Mouse (Mus musculus) cortical plate, adult 2 months (tissue): ENCODE measurements around the gene Lin7b. TPM values are rescaled to one million over a fixed set of nuclear protein-coding genes. Genes with fewer than 3 reads are reported as not detected.

Experiments used
- H3K27ac ChIP-seq: fragments of 200-500 bp; 2 replicates; pipeline ENCODE4 v1.5.1; 2012; ENCODE audit warnings: low read length, control low read depth, inconsistent platforms; ENCODE audit not compliant: insufficient read depth
- H3K4me1 ChIP-seq: fragments of 200-500 bp; 2 replicates; pipeline ENCODE4 v1.6.1; 2011; ENCODE audit warnings: low read length; ENCODE audit not compliant: control insufficient read depth, insufficient read depth
- H3K4me3 ChIP-seq: fragments of 200-500 bp; 2 replicates; pipeline ENCODE4 v1.5.1; 2011; ENCODE audit warnings: mild to moderate bottlenecking, low read length, control low read depth; ENCODE audit not compliant: insufficient read depth
- CTCF ChIP-seq: fragments of 200-500 bp; IDR thresholded peaks from 2 replicates; pipeline ENCODE4 v1.5.1; 2011; ENCODE audit warnings: mild to moderate bottlenecking, control low read depth, low read length; ENCODE audit not compliant: insufficient read depth; ENCODE audit errors: extremely low read depth
- POLR2A ChIP-seq: fragments of 200-500 bp; IDR thresholded peaks from 2 replicates; pipeline ENCODE4 v1.6.1; 2011; ENCODE audit warnings: mild to moderate bottlenecking, low read length, control low read depth; ENCODE audit not compliant: insufficient read depth; ENCODE audit errors: extremely low read depth
- polyA plus RNA-seq: library from polyadenylated mRNA; depleted of rRNA; stranded (reverse); fragments of >200 nt; gene quantifications from 2 replicates; pipeline ENCODE4 v1.2.3, GENCODE M21; 2012

Gene Lin7b
- polyA plus RNA-seq, 1 experiment: 336 TPM

GRCm38 (mm10) chr7:45395578-45396336 is 25.4 kb upstream of the Lin7b start, which contains the start of gene Snrnp70:
Gene Snrnp70, minus strand, starts transcription at chr7:45395742.
- peak; percentile 91 for TF ChIP-seq POLR2A
- no peak for TF ChIP-seq CTCF
- peak within 1 kb of the TSS; percentile 61; the same call in 1 of the 2 replicates for H3K27ac ChIP-seq

GRCm38 (mm10) chr7:45395129-45395541 is 24.8 kb upstream of the Lin7b start:
- Histone ChIP-seq H3K27ac (peak overlapping the region; percentile 61; the same call in 1 of the 2 replicates), H3K4me3 (peak overlapping the region; percentile 52), H3K4me1 (peaks cover 6% of the 10 kb centered on the region)
- TF ChIP-seq CTCF: no peak
- TF ChIP-seq POLR2A: no peak

More at GRCm38 (mm10) chr7:45395578-45396336, 25.4 kb upstream of the Lin7b start, which contains the start of gene Snrnp70:
- Histone ChIP-seq H3K4me3 (peak within 1 kb of the TSS; percentile 52), H3K4me1 (peaks cover 6% of the 10 kb centered on the region)

GRCm38 (mm10) chr7:45386077-45386476 is 15.7 kb upstream of the Lin7b start:
- Histone ChIP-seq H3K4me3 (no peak overlapping the region), H3K27ac (no peak overlapping the region), H3K4me1 (no peaks in the 10 kb centered on the region)
- 0 out of 2 replicates have a peak, but pooled peaks have one; percentile 12 for TF ChIP-seq CTCF
- no peak for TF ChIP-seq POLR2A

- H3K4me3 ChIP-seq: no peak overlapping the region
- no peaks in the 10 kb centered on the region; the same call in 1 of the 2 replicates for H3K4me1 ChIP-seq
- no peak for TF ChIP-seq POLR2A
- no peak for TF ChIP-seq CTCF
- H3K27ac ChIP-seq: no peak overlapping the region
These were observed 5.7 kb upstream of the Lin7b start for GRCm38 (mm10) chr7:45376057-45376456.

GRCm38 (mm10) chr7:45374620-45375019 is 4.2 kb upstream of the Lin7b start:
- TF ChIP-seq CTCF (no peak), POLR2A (no peak)
- H3K4me3 ChIP-seq: no peak overlapping the region
- no peak overlapping the region for H3K27ac ChIP-seq
- H3K4me1 ChIP-seq: no peaks in the 10 kb centered on the region; the same call in 1 of the 2 replicates

GRCm38 (mm10) chr7:45372371-45372770 is 2.0 kb upstream of the Lin7b start:
- Histone ChIP-seq H3K27ac (no peak overlapping the region), H3K4me3 (no peak overlapping the region), H3K4me1 (peaks cover 3% of the 10 kb centered on the region; the same call in 1 of the 2 replicates)
- TF ChIP-seq CTCF (no peak), POLR2A (no peak)

GRCm38 (mm10) chr7:45369836-45370474 is 428 bp downstream of the Lin7b start:
- H3K27ac ChIP-seq: peak overlapping the region; percentile 73
- TF ChIP-seq POLR2A (0 out of 2 replicates have a peak, but pooled peaks have one; percentile 1), CTCF (no peak)
- peaks cover 3% of the 10 kb centered on the region; the same call in 1 of the 2 replicates for H3K4me1 ChIP-seq
- peak overlapping the region; percentile 90 for H3K4me3 ChIP-seq

- Histone ChIP-seq H3K27ac (peak overlapping the region; percentile 73; the same call in 1 of the 2 replicates), H3K4me3 (peak overlapping the region; percentile 90), H3K4me1 (peaks cover 3% of the 10 kb centered on the region; the same call in 1 of the 2 replicates)
- TF ChIP-seq CTCF (no peak), POLR2A (no peak)
These were observed 1.2 kb downstream of the Lin7b start for GRCm38 (mm10) chr7:45369022-45369745.

GRCm38 (mm10) chr7:45368178-45368577 is 2.2 kb downstream of the Lin7b start:
- H3K4me1 ChIP-seq: peaks cover 4% of the 10 kb centered on the region; the same call in 1 of the 2 replicates
- peak overlapping the region; percentile 90 for H3K4me3 ChIP-seq
- H3K27ac ChIP-seq: peak overlapping the region; percentile 45
- TF ChIP-seq POLR2A (0 out of 2 replicates have a peak, but pooled peaks have one; percentile 10), CTCF (no peak)
